Mouse (Mus musculus) C2C12 (cell line): ENCODE measurements around the gene Erc1.

Experiments
- CTCF ChIP-seq: IDR thresholded peaks from one replicate; pipeline ENCODE4 v1.5.1; 2011; ENCODE audit not compliant: control insufficient read depth, insufficient read depth, insufficient read length
- MAX ChIP-seq: IDR thresholded peaks from one replicate; pipeline ENCODE4 v1.6.1; 2011; ENCODE audit warnings: mild to moderate bottlenecking, control low read depth
- MYOG ChIP-seq: IDR thresholded peaks from one replicate; pipeline ENCODE4 v1.6.1; 2011; ENCODE audit not compliant: control insufficient read depth, insufficient read length; ENCODE audit errors: extremely low read depth

DNA sequence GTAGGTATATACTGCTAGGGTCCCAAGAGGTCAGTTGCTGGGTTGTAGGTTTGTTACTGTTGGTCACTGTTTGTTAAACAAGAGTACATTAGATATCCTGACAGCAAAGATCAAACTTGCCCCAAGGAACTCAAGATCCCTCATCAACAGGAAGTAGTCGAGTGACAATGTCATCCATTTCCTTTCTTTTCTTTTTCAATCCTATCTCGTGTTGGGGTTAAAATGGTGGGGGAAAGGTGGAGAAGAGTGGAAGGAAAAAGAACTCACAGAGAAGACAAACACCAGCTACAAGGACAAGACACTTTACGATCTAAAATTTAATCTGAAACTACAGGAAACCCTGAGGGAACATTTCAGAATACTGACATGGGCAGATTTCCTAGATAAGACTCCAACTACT, 92.1 kb downstream of the Erc1 start:
- TF ChIP-seq CTCF: no peak
- TF ChIP-seq MAX: no peak
- TF ChIP-seq MYOG: no peak
